Mouse (Mus musculus): Measurements from ENCODE around the gene Spats2.
"Not testable (repeated sequence)": the region's sequence is repeated elsewhere in the genome, so short reads cannot be mapped to it uniquely, and the experiment has no call there.

GRCm38 (mm10) chr15:99251111-99251510 lies 125.4 kb downstream of the Spats2 start:
- not testable (repeated sequence) for TF ChIP-seq CTCF (IDR thresholded peaks at IDR 0.05; ENCODE audit: low read depth); EP300 (optimal IDR thresholded peaks at IDR 0.05)
